Mouse (Mus musculus): ENCODE data around the gene Syt7. TPM values are rescaled to one million over a fixed set of nuclear protein-coding genes. Genes with fewer than 3 reads are reported as not detected.
A peak's percentile ranks its signal among the peaks of the same experiment; 100 is the strongest.

Gene Syt7
- total and polyA plus RNA-seq, 3 experiments, result not detected

GRCm38 (mm10) chr19:10343866-10344265, 45.0 kb upstream of the Syt7 start:
- dilution Hi-C loops (cut with MboI; ENCODE audit: extremely low pct_ligation_motif_present, extremely low pct_unique_long_range_greater_than_20kb, low sequenced_read_pairs), result no loop called here
- H3K27ac ChIP-seq (ENCODE audit: insufficient read depth, low read depth), result no peak overlapping the region
- H3K79me2 ChIP-seq (replicated peaks; ENCODE audit: control insufficient read depth, extremely low read depth, insufficient read depth, poor library complexity, severe bottlenecking), result no peaks in the 10 kb centered on the region
- in situ Hi-C loops (cut with MboI; ENCODE audit: low pct_ligation_motif_present, low pct_unique_long_range_greater_than_20kb, low sequenced_read_pairs), result loop anchor here (5.0 kb wide), 2 partner anchors 53 to 88 kb away; no protein-coding TSS in a partner anchor
- no peak for TF ChIP-seq EP300 (IDR thresholded peaks at IDR 0.05; ENCODE audit: low read length)
- TF ChIP-seq JUND (conservative IDR thresholded peaks at IDR 0.05; ENCODE audit: low read depth, low read length), result 0 out of 2 replicates have a peak, but pooled peaks have one; percentile 31
- no peak for TF ChIP-seq ZMIZ1 (IDR thresholded peaks at IDR 0.05; ENCODE audit: low read depth, low read length)
- no peak for TF ChIP-seq NRF1 (IDR thresholded peaks at IDR 0.05; ENCODE audit: low read depth, low read length)
- TF ChIP-seq IRF4 (IDR thresholded peaks at IDR 0.05; ENCODE audit: low read depth, low read length), result peak; percentile 59; the same call in 1 of the 2 replicates
- no peak for TF ChIP-seq SMC3 (IDR thresholded peaks at IDR 0.05; ENCODE audit: low read depth, low read length)
- TF ChIP-seq MAFK (IDR thresholded peaks at IDR 0.05; ENCODE audit: insufficient replicate concordance, low read length), result no peak
- TF ChIP-seq MXI1 (IDR thresholded peaks at IDR 0.05; ENCODE audit: low read depth, low read length), result no peak
- no peak for TF ChIP-seq CTCF (conservative IDR thresholded peaks at IDR 0.05 in 1 of 2, IDR thresholded peaks at IDR 0.05 in 1 of 2; ENCODE audit: low read depth in 2 of 2, low read length in 2 of 2)
- 0 out of 2 replicates have a peak, but pooled peaks have one; percentile 35 for TF ChIP-seq MAZ (IDR thresholded peaks at IDR 0.05; ENCODE audit: low read depth, low read length)
- no peak for TF ChIP-seq HCFC1 (IDR thresholded peaks at IDR 0.05; ENCODE audit: low read depth, low read length)
- no peak for TF ChIP-seq MEF2A (IDR thresholded peaks at IDR 0.05; ENCODE audit: borderline replicate concordance, low read depth, low read length)
- TF ChIP-seq ZKSCAN1 (IDR thresholded peaks at IDR 0.05; ENCODE audit: borderline replicate concordance, low read depth, low read length), result no peak
- TF ChIP-seq NELFE (IDR thresholded peaks at IDR 0.05; ENCODE audit: low read depth, low read length), result no peak
- TF ChIP-seq MAX (IDR thresholded peaks at IDR 0.05; ENCODE audit: low read length), result peak; percentile 64
- TF ChIP-seq ELF1 (IDR thresholded peaks at IDR 0.05; ENCODE audit: low read depth, low read length), result peak; percentile 27; the same call in 1 of the 2 replicates
- peak; percentile 52; the same call in 1 of the 2 replicates for TF ChIP-seq ETS1 (conservative IDR thresholded peaks at IDR 0.05; ENCODE audit: low read depth, low read length)
- TF ChIP-seq USF2 (conservative IDR thresholded peaks at IDR 0.05; ENCODE audit: low read depth, low read length), result no peak
- no peak for TF ChIP-seq CHD1 (IDR thresholded peaks at IDR 0.05; ENCODE audit: low read depth, low read length)
- TF ChIP-seq BHLHE40 (IDR thresholded peaks at IDR 0.05; ENCODE audit: low read depth, low read length), result peak; percentile 73
- 0 out of 2 replicates have a peak, but pooled peaks have one; percentile 15 for TF ChIP-seq TCF12 (IDR thresholded peaks at IDR 0.05; ENCODE audit: low read depth, low read length)
- peak; percentile 21 for DNase-seq (ENCODE audit: extremely low read depth)
- no peak overlapping the region for H3K4me2 ChIP-seq (ENCODE audit: insufficient read depth, low read depth, poor library complexity, severe bottlenecking)
- H3K4me3 ChIP-seq (replicated peaks in 1 of 3; ENCODE audit: low read depth in 2 of 3, low read length in 2 of 3, poor library complexity in 1 of 3), result no peak overlapping the region
- peaks cover 2% of the 10 kb centered on the region for H3K9me3 ChIP-seq (replicated peaks; ENCODE audit: low read length)
- H3K27me3 ChIP-seq (replicated peaks), result peaks cover 85% of the 10 kb centered on the region
- H3K4me1 ChIP-seq (ENCODE audit: control insufficient read depth in 1 of 2, insufficient read depth in 2 of 2), result peaks cover 18 to 31% of the 10 kb centered on the region in 2 experiments
- no peak overlapping the region for H3K9ac ChIP-seq (ENCODE audit: insufficient read depth, low read depth)
- H3K36me3 ChIP-seq (replicated peaks in 1 of 2; ENCODE audit: control insufficient read depth in 1 of 2, insufficient read depth in 1 of 2, low read length in 1 of 2), result no peaks in the 10 kb centered on the region

- in situ Hi-C loops (cut with MboI; ENCODE audit: low pct_ligation_motif_present, low pct_unique_long_range_greater_than_20kb, low sequenced_read_pairs) (no loop called here), dilution Hi-C loops (cut with MboI; ENCODE audit: extremely low pct_ligation_motif_present, extremely low pct_unique_long_range_greater_than_20kb, low sequenced_read_pairs) (no loop called here)
- H3K9me3 ChIP-seq (replicated peaks; ENCODE audit: low read length), result peaks cover 11% of the 10 kb centered on the region
- no peak overlapping the region for H3K4me2 ChIP-seq (ENCODE audit: insufficient read depth, low read depth, poor library complexity, severe bottlenecking)
- H3K4me3 ChIP-seq (replicated peaks in 1 of 3; ENCODE audit: low read depth in 2 of 3, low read length in 2 of 3, poor library complexity in 1 of 3), result no peak overlapping the region
- H3K36me3 ChIP-seq (replicated peaks in 1 of 2; ENCODE audit: control insufficient read depth in 1 of 2, insufficient read depth in 1 of 2, low read length in 1 of 2), result no peaks in the 10 kb centered on the region
- no peak overlapping the region for H3K27ac ChIP-seq (ENCODE audit: insufficient read depth, low read depth)
- DNase-seq (ENCODE audit: extremely low read depth), result no peak
- H3K4me1 ChIP-seq (ENCODE audit: control insufficient read depth in 1 of 2, insufficient read depth in 2 of 2), result peaks cover 20 to 31% of the 10 kb centered on the region in 2 experiments
- TF ChIP-seq USF2 (conservative IDR thresholded peaks at IDR 0.05; ENCODE audit: low read depth, low read length), result no peak
- TF ChIP-seq POLR2A (IDR thresholded peaks at IDR 0.05; ENCODE audit: low read depth, low read length), result no peak
- TF ChIP-seq EP300 (IDR thresholded peaks at IDR 0.05; ENCODE audit: low read length), result no peak
- TF ChIP-seq NRF1 (IDR thresholded peaks at IDR 0.05; ENCODE audit: low read depth, low read length), result no peak
- no peak for TF ChIP-seq UBTF (IDR thresholded peaks at IDR 0.05; ENCODE audit: low read depth, low read length)
- H3K79me2 ChIP-seq (replicated peaks; ENCODE audit: control insufficient read depth, extremely low read depth, insufficient read depth, poor library complexity, severe bottlenecking), result no peaks in the 10 kb centered on the region
- H3K27me3 ChIP-seq (replicated peaks), result peaks cover 79% of the 10 kb centered on the region
- no peak overlapping the region for H3K9ac ChIP-seq (ENCODE audit: insufficient read depth, low read depth)
These were observed 43.2 kb upstream of the Syt7 start for GRCm38 (mm10) chr19:10345696-10346095.

All from CH12.LX (cell line).